Mouse (Mus musculus) layer of hippocampus, postnatal 36 days (tissue): ENCODE results near the gene 6430531B16Rik. TPM values are rescaled to one million over a fixed set of nuclear protein-coding genes. Genes with fewer than 3 reads are reported as not detected.

Experiments used
- DNase-seq, 2 experiments: peaks; one replicate each; pipeline ENCODE4 v3.0.0; 2022
- total RNA-seq, 2 experiments: library from RNA; stranded (reverse); gene quantifications; 2 replicates each; pipeline ENCODE4 v1.2.3; 2021

Gene 6430531B16Rik
- under 1 TPM; 0.72 to 0.78 TPM for total RNA-seq

DNA sequence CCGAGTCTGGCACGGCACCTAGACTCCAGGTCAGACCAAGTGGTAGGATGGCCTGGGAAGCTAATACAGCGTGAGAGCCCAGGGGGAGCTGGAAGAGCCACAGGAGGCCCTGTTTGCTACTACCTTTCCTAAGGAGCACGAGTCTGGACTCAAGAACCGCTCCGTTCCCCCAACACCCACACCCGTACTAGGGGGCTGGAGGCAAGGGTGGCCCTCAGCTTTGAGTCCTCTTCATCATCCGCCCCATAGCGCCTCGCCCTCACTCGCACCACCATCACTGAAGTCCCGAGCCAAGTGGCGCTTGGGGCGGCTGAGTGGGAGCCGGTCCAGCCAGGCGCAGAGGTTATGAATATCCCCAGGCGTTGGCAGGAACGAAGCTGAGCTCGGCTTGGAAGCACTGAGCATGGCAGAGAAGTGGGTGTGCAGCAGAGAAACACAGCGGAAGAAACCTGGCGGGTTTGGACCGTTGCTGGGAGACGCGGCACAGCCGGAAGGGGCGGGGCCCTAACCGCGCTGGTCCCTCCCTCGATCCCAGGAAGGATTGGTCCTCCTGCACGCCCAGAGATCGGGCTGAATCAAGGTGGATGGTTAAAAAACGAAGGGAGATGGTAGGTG is at the start of gene 6430531B16Rik:
Gene 6430531B16Rik, minus strand, starts transcription at position 478 of the 615 bp plus-strand sequence.
- DNase-seq = peak; percentile 89 to 91

GRCm38 (mm10) chr7:140011336-140011735 is 32.8 kb upstream of the 6430531B16Rik start:
- DNase-seq = no peak

GRCm38 (mm10) chr7:140007781-140008180 is 29.2 kb upstream of the 6430531B16Rik start:
- no peak for DNase-seq

DNA sequence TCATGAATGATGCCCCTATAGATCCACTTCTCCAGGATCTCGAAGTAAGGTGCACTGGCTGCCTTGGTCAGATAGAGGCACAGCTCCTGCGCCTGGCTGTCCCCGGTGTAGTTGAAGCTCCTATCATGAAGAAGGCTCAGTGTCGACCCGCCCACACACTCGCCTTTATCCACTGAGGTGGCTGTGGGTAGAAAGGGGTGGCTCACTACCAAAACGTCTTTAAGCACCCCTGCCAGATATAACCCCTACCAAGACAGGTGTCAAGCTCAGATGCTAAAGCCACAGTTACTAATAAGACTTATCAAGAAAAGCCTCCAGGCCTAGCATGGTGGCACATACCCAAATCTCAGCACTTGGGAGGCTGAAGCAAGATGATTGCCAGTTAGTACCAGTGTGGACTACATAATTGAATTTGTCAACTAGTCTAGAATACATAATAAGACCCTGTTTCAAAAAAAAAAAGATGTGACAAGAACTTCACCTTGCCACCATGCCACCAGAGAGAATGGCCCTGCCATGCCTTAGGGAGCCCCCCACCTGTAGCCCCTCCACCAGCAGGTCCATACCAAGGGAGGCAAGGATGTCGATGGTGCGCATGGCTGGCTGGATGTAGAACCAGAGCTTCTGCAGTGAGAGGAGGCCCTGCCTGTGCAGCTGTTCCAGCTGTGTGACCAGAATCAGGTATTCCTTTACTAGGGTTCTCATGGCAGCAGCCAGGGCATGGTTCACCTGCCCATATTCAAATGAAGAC is 28.5 kb upstream of the 6430531B16Rik start:
- DNase-seq = no peak

- DNase-seq = no peak
Observed at GRCm38 (mm10) chr7:140004666-140005065, 26.1 kb upstream of the 6430531B16Rik start.

DNA sequence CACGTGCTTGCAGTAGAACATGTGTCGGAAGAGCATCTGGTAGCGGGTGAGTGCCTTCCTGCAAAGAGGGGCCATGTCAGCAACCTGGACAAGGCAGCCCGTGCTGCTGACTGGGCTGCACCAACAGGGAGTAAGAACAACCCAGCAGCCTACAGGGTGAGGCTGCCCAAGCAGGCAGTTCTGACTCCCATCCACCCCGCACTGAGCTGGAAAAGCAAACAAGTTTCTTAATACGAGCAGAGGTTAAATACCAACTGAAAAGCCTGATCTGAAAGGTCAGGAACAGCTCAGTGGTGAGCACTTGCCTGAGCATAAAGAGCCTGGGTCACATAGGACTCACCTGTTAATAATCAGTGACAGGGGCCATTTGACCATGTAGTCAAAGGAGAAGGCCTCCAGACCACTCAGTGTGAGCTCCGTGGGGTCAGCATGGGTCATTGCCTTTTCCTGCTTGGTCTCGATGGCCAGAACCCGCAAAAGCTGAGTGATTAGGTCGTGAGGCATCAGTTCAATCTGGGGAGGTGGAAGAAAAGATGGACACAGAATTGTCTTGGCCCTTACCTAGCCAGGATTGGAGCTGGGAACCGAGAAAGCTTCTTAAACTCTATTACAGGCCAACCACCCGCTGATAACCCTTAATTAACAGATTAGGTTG is 22.7 kb upstream of the 6430531B16Rik start:
- DNase-seq = no peak

GRCm38 (mm10) chr7:139998691-139999350 is 20.3 kb upstream of the 6430531B16Rik start:
- no peak for DNase-seq

- peak; percentile 46 to 55 for DNase-seq
Observed at GRCm38 (mm10) chr7:139994676-139995075, 16.1 kb upstream of the 6430531B16Rik start.

GRCm38 (mm10) chr7:139994202-139994601 is 15.6 kb upstream of the 6430531B16Rik start:
- DNase-seq = no peak

DNA sequence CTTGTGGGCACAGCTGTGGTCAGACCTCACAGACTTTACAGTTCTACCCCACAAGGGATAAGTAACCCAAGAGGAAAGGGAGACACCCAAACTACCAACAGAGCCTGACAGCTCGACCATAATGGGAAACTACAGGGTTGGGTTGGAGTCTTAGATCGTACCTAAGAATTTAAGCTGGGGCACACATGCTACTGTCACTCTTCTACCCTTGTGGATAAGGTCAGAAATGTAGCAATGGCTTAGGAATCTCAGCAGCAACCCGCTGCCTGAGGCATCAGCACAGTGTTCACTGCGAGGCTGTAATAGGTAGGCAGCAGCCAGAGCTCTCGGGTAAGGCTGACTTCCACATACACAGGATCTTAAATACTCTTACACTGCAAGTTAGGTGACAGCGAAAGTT is 15.0 kb upstream of the 6430531B16Rik start:
- no peak for DNase-seq

DNA sequence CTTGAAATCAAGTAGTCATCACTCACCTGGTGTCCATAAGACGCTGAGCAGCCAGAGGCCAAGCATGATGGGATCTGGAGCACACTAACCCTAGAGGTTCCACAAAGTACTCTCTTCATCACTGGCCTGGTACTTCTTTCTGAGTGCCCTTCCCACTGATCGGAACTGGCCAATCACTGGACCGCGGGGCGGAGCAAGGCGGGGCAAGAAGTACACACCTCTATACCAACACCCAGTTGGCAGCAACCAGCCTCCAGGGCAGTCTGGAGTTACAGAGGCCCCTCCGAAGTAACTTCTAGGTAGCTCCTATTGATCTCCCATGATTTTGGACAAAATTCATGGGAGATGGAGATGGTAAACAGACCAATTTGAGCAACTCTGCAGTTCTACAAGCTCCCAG is 13.9 kb upstream of the 6430531B16Rik start, which contains the start of gene Adam8:
Gene Adam8, minus strand, starts transcription at position 157 of the 400 bp plus-strand sequence.
- DNase-seq = no peak

GRCm38 (mm10) chr7:139990864-139991394 is 12.4 kb upstream of the 6430531B16Rik start:
- DNase-seq = no peak

DNA sequence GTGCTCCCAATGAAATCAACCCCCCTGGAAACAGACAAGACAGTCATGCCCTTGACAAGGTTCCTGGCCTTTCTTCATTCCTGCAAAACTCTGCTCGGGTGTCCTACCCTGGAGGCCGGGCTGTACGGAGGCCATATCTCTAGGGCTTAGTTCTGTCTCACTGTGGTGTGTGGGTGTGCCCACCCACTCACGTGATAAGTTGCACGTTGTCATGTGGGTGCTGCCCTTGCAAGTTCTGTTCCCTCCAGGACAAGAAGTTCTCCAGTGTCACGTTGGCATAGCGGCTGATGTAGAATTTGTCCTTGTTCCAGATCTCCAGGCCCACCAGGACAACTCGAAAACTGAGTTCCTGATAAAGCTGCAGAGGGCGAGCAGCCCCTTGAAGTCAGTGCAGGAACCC is 9.7 kb upstream of the 6430531B16Rik start:
- no peak for DNase-seq

DNA sequence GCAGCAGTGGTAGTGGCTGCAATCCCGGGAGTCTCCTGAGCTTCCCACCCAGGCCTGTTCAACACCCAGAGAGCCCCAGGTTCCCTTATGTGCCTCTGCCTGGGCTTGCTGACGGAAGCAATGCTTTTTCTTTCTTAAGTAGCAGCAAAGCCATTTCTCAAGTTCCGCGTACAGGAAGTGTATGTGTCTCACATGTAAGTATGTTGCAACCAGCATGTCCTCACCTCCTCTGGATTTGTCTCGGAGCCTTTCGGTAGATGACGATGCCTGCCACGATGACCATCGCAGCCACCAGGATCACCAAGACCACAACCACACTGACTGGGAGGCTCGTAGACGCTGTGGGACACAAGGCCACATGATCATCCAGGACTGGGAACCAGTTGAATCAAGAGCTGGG is 6.0 kb upstream of the 6430531B16Rik start:
- DNase-seq = no peak

DNA sequence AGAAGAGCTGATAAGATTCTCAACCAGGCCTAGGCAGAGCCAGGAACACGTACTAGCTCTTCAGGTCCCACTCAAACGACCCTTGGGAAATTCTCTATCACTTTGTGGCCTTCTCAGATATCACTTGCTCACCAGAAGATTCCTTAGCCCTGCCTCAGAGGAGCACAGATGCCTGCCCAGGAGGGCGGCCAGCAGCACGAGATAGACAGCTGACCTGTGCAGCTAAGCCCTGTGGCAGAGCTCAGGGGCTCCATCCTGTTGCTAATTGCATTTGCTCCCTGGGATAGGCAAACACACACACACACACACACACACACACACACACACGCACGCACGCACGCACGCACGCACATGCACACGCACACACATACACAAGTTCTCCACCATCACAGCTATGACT is 3.5 kb upstream of the 6430531B16Rik start:
- DNase-seq = no peak

GRCm38 (mm10) chr7:139980778-139981177 is 2.2 kb upstream of the 6430531B16Rik start:
- no peak for DNase-seq

DNA sequence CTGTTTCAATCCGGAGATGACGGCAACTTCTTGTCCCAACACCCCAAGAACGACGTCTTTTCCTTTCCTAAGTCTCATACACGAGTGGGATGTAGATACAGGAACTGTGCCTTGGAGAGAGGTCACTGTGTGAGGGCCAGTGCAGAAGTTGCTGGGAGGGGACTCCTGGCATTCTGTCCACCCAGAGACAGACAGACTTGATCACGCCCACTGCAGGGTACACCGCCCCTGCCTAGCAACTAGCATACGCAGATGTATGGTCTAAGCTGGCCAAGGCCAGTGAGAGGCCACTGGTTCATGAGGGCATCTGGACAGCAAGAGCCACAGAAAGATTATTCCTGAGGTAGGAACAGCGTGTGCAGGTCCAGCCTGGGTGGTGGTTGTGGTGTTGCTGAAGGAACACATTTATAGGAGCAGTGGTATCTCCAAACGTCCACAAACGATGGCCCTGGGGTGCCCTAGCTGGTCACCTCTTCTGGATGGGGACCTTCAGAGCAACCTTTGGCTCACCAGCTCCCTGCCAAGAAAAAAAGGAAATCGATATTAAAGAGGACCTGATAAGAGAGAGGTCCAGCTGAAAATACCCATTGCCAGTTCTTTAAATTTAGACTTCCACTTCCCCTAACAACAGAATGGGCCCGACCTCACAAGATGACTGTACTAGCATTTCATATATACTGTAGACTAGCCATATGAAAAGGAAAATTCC is 610 bp upstream of the 6430531B16Rik start:
- DNase-seq = no peak

GRCm38 (mm10) chr7:139975471-139975870 is 3.1 kb downstream of the 6430531B16Rik start:
- no peak for DNase-seq

GRCm38 (mm10) chr7:139974307-139974706 is 4.2 kb downstream of the 6430531B16Rik start:
- no peak for DNase-seq

- no peak for DNase-seq
Observed at GRCm38 (mm10) chr7:139972923-139973331, 5.6 kb downstream of the 6430531B16Rik start.

DNA sequence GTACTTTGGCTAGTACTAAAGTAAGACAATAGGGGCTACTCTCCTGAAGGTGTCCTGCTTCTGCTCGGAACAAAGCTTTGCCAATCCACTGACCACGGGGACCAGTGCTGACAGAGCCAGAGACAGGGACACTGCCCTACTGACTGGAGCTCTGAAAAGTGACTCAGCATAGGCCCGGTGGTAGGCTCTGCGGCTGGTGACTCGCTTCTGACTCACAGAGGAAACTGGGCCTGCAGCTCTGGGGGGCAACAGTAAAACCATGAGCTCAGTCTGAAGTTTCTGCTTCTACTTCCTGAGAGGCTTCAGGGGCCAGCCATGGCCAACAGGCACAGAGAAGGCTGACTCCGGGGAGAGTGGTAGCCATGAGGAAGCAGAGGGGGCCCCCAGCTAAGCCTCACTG is 7.1 kb downstream of the 6430531B16Rik start:
- no peak for DNase-seq

DNA sequence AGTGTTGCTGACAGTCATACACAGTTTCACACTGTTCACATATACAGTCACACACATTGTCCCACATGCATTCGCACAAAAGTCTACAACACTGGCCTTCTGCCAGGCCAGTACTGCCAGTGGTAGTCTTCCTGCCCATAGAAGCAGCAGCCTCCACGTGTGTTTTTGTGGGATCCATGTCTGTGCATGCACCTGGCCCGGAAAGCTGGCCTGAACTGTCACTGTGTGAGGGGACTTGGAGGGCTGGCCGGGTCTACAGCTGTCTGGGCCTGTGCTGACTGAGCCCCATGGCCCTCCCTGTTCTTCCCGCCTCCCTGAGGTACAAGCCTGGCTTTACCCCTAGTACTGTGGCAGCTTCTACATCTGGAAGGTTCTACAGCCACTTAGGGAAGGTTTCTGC is 7.6 kb downstream of the 6430531B16Rik start:
- DNase-seq = no peak
